Mouse (Mus musculus) spleen, adult 2 months (tissue): ENCODE measurements around the gene Palb2.

Experiments used
- CTCF ChIP-seq: fragments of 200-500 bp; IDR thresholded peaks from 2 replicates; pipeline ENCODE4 v1.5.1; 2011; ENCODE audit warnings: mild to moderate bottlenecking, inconsistent platforms; ENCODE audit not compliant: insufficient read depth, insufficient read length, insufficient replicate concordance; ENCODE audit errors: extremely low read depth
- POLR2A ChIP-seq: fragments of 200-500 bp; IDR thresholded peaks from 2 replicates; pipeline ENCODE4 v1.6.1; 2011; ENCODE audit warnings: low read depth, low read length, inconsistent platforms

DNA sequence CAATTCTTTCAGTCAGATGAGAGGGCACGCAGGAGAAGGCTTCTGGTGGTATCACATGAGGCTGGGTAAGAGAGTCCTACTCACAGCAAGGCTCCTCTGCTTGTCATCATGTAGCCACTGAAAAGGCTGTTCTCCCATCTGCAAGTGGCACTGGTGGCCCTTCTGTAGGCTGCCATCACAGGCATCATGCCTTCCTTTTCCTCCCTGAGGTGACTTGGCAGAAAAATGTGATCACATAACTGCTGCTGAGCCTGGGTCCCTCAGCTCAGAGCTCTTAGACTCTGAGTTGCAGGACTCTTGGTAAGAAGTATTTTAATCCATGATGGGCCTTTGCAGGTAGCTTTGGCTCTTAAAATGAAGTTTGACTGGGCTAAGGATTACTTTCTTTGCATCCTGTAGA is 51.7 kb downstream of the Palb2 start:
- TF ChIP-seq POLR2A (no peak), CTCF (no peak)
